18 mouse cellular contexts compared by ENCODE assay signal in genomic region chr9:94751638-94752021, GRCm38 (mm10).
DNase-seq lines count a peak whose midpoint lies in the region; ATAC-seq and TF ChIP-seq lines count a peak whose summit lies in the region.
"Had no signal": no experiment of that assay in that cellular context is flagged by ENCODE, and none has a peak within 500 bp of the region (broad histone marks: within the 10 kb centered on the region; RNA-seq: fewer than 3 reads in every experiment).

No protein-coding gene starts in this region.

- H3K4me3 ChIP-seq in heart, embryonic 16.5 days (ENCODE audit: low read length) = no peak overlapping the region
- H3K4me3 ChIP-seq in lung, embryonic 15.5 days = no peak overlapping the region
- H3K4me3 ChIP-seq in embryonic facial prominence, embryonic 11.5 days (ENCODE audit: low read depth, low read length) = no peak overlapping the region
- H3K4me3 ChIP-seq in forebrain, embryonic 12.5 days (replicated peaks) = no peak overlapping the region
- H3K4me3 ChIP-seq in gastrocnemius, adult 2 months = no peak overlapping the region
- H3K4me3 ChIP-seq: hindbrain, embryonic 12.5 days; limb, embryonic 12.5 days had no signal

- no peak for TF ChIP-seq CTCF in gastrocnemius, adult 2 months (IDR thresholded peaks at IDR 0.05)

- no peak for ATAC-seq in heart, embryonic 16.5 days (replicated peaks; ENCODE audit: extremely low read depth, insufficient read depth, low FRiP score)
- peak; percentile 36; the same call in 1 of the 2 replicates for ATAC-seq in lung, embryonic 15.5 days (ENCODE audit: borderline replicate concordance, extremely low read depth, low FRiP score, low TSS enrichment)
- 0 out of 2 replicates have a peak, but pooled peaks have one; percentile 39 for ATAC-seq in embryonic facial prominence, embryonic 11.5 days (replicated peaks; ENCODE audit: insufficient number of reproducible peaks, low FRiP score, low TSS enrichment, low read depth)
- 0 out of 2 replicates have a peak, but pooled peaks have one; percentile 17 for ATAC-seq in forebrain, embryonic 12.5 days (ENCODE audit: low FRiP score)
- ATAC-seq: CD4-positive, CD25-positive, alpha-beta regulatory T cell, adult 4 months; inflammation-experienced regulatory T-cells, adult 6 months had no signal

- H3K9ac ChIP-seq in heart, embryonic 16.5 days (ENCODE audit: low read length) = no peak overlapping the region
- H3K9ac ChIP-seq in lung, embryonic 15.5 days = no peak overlapping the region
- no peak overlapping the region for H3K9ac ChIP-seq in embryonic facial prominence, embryonic 11.5 days (replicated peaks; ENCODE audit: low read length)
- H3K9ac ChIP-seq in forebrain, embryonic 12.5 days = no peak overlapping the region
- H3K9ac ChIP-seq: hindbrain, embryonic 12.5 days; limb, embryonic 12.5 days; liver, embryonic 14.5 days had no signal

- H3K27me3 ChIP-seq in heart, embryonic 16.5 days (ENCODE audit: control insufficient read depth, insufficient read depth, low read length) = no peaks in the 10 kb centered on the region
- H3K27me3 ChIP-seq in lung, embryonic 15.5 days = no peaks in the 10 kb centered on the region
- no peaks in the 10 kb centered on the region for H3K27me3 ChIP-seq in embryonic facial prominence, embryonic 11.5 days (ENCODE audit: control insufficient read depth, insufficient read depth, low read length)
- H3K27me3 ChIP-seq in forebrain, embryonic 12.5 days = peaks cover 8% of the 10 kb centered on the region; the same call in 1 of the 2 replicates
- H3K27me3 ChIP-seq: hindbrain, embryonic 12.5 days; limb, embryonic 12.5 days had no signal

- no peak overlapping the region for H3K27ac ChIP-seq in heart, embryonic 16.5 days (ENCODE audit: low read length)
- H3K27ac ChIP-seq in lung, embryonic 15.5 days = peak overlapping the region; percentile 56
- no peak overlapping the region for H3K27ac ChIP-seq in embryonic facial prominence, embryonic 11.5 days (replicated peaks; ENCODE audit: low read depth, low read length)
- H3K27ac ChIP-seq in forebrain, embryonic 12.5 days = no peak overlapping the region
- no peak overlapping the region for H3K27ac ChIP-seq in gastrocnemius, adult 2 months
- H3K27ac ChIP-seq: hindbrain, embryonic 12.5 days; limb, embryonic 12.5 days; liver, embryonic 14.5 days had no signal

- intact Hi-C loops in heart, postnatal 25 days (cut with DNase I) = no loop called here
- intact Hi-C loops in gastrocnemius, adult 2 months (cut with DNase I) = no loop called here

- no peaks in the 10 kb centered on the region for H3K36me3 ChIP-seq in heart, embryonic 16.5 days (ENCODE audit: control insufficient read depth, insufficient read depth)
- H3K36me3 ChIP-seq in lung, embryonic 15.5 days = no peaks in the 10 kb centered on the region
- H3K36me3 ChIP-seq in embryonic facial prominence, embryonic 11.5 days (replicated peaks; ENCODE audit: control insufficient read depth, insufficient read depth, low read depth, low read length) = no peaks in the 10 kb centered on the region
- H3K36me3 ChIP-seq in forebrain, embryonic 12.5 days (replicated peaks) = no peaks in the 10 kb centered on the region
- H3K36me3 ChIP-seq: G1E; hindbrain, embryonic 12.5 days; limb, embryonic 12.5 days had no signal

- WGBS in heart, embryonic 16.5 days = 50% methylated on average over 10 of the region's 10 CpGs
- 53% methylated on average over 10 of the region's 10 CpGs for WGBS in lung, embryonic 15.5 days
- WGBS in embryonic facial prominence, embryonic 11.5 days = 64% methylated on average over 10 of the region's 10 CpGs
- WGBS in forebrain, embryonic 12.5 days = 41% methylated on average over 10 of the region's 10 CpGs

- peak overlapping the region; percentile 35 for H3K4me2 ChIP-seq in heart, embryonic 16.5 days (ENCODE audit: low read depth, low read length)
- H3K4me2 ChIP-seq in lung, embryonic 15.5 days = no peak overlapping the region
- H3K4me2 ChIP-seq in embryonic facial prominence, embryonic 11.5 days (ENCODE audit: low read depth, low read length) = no peak overlapping the region
- H3K4me2 ChIP-seq in forebrain, embryonic 12.5 days = 0 out of 2 replicates have a peak overlapping the region, but pooled peaks have one; percentile 4
- H3K4me2 ChIP-seq: hindbrain, embryonic 12.5 days; limb, embryonic 12.5 days had no signal

- H3K4me1 ChIP-seq in heart, embryonic 16.5 days (ENCODE audit: control insufficient read depth, insufficient read depth, low read length) = 0 out of 2 replicates have a peak, but pooled peaks cover 2% of the 10 kb centered on the region
- peaks cover 22% of the 10 kb centered on the region for H3K4me1 ChIP-seq in lung, embryonic 15.5 days
- H3K4me1 ChIP-seq in embryonic facial prominence, embryonic 11.5 days (ENCODE audit: control insufficient read depth, insufficient read depth, low read length) = no peaks in the 10 kb centered on the region
- peaks cover 19% of the 10 kb centered on the region for H3K4me1 ChIP-seq in forebrain, embryonic 12.5 days
- H3K4me1 ChIP-seq: limb, embryonic 12.5 days had no signal

- no peak for DNase-seq in heart, postnatal 25 days (ENCODE audit: low spot score)
- DNase-seq in lung, postnatal 14 days = no peak
- no peak for DNase-seq in embryonic facial prominence, embryonic 11.5 days (ENCODE audit: low spot score)
- DNase-seq in gastrocnemius, adult 2 months = no peak
- DNase-seq: adrenal gland, postnatal 36 days; cerebellum, adult 2 months; kidney, postnatal 25 days; layer of hippocampus, adult 9-11 months; thymus, postnatal 36 days had no signal

- no peaks in the 10 kb centered on the region for H3K9me3 ChIP-seq in heart, embryonic 16.5 days (replicated peaks; ENCODE audit: control insufficient read depth, low read length)
- H3K9me3 ChIP-seq in lung, embryonic 15.5 days = no peaks in the 10 kb centered on the region
- H3K9me3 ChIP-seq in embryonic facial prominence, embryonic 11.5 days (replicated peaks; ENCODE audit: control insufficient read depth, low read length) = no peaks in the 10 kb centered on the region
- H3K9me3 ChIP-seq in forebrain, embryonic 12.5 days = no peaks in the 10 kb centered on the region
- H3K9me3 ChIP-seq: hindbrain, embryonic 12.5 days; limb, embryonic 12.5 days had no signal

Comparison
In these comparisons a context has a peak if more than half of its experiments do, and no peak if none do; other contexts are left out.
1. H3K4me2 ChIP-seq: peak in heart, embryonic 16.5 days (single experiment) and forebrain, embryonic 12.5 days (single experiment); none in lung, embryonic 15.5 days (single experiment) and embryonic facial prominence, embryonic 11.5 days (single experiment).